Mouse (Mus musculus): ENCODE data around the gene Mthfsl.
A peak's percentile ranks its signal among the peaks of the same experiment; 100 is the strongest.
"Not testable (repeated sequence)": the region's sequence is repeated elsewhere in the genome, so short reads cannot be mapped to it uniquely, and the experiment has no call there.

Mthfsl gene

GRCm38 (mm10) chr9:88719989-88720537, at the start of gene Mthfsl:
Gene Mthfsl (minus strand): TSS chr9:88720296.
- not testable (repeated sequence) for DNase-seq (ENCODE audit: low read depth in 1 of 2, low spot score in 2 of 2)

DNA sequence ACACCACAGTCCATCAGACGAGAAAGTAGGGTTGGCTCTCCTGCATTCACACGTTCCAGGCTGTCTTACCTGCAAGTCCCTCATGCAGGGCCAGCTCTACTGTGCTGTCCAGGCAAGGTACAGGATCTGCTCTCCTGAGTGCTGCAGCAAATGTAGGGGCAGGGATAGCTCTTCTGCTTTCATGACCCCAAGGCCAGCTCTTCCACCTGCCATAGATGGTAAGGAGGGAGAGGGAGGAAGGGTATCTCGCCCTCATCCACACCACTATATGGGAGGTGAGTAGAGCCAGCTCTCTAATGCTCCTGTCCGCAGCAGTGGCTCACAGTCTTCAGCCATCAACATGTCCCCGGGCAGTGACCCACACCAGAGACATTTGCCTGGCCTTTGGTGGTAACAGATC, 49.4 kb upstream of the Mthfsl start:
- DNase-seq (ENCODE audit: low read depth in 1 of 2, low spot score in 2 of 2) = not testable (repeated sequence)

DNA sequence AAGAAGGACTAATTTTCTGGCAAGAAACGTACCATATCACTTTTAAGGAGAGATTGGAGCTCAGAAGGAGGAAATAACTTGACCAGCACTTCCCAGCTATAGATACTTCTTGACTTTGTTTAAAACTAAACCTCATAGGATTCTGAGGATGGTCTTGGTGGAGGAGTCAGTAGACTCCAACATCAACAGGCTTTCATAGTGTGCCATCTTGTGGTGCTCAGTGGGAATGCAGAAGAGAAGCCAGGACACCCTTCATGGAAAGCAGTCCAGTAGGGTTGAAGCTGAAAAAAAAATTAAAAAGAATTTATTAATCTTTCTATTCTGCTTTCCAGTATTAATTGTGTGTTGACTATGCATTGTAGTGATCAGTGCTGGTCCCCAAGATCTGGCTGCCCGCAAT, 26.6 kb upstream of the Mthfsl start:
- DNase-seq (ENCODE audit: low read depth in 1 of 2, low spot score in 2 of 2) = not testable (repeated sequence)

GRCm38 (mm10) chr9:88746046-88746445, 25.9 kb upstream of the Mthfsl start:
- not testable (repeated sequence) for DNase-seq (ENCODE audit: low read depth in 1 of 2, low spot score in 2 of 2)

DNA sequence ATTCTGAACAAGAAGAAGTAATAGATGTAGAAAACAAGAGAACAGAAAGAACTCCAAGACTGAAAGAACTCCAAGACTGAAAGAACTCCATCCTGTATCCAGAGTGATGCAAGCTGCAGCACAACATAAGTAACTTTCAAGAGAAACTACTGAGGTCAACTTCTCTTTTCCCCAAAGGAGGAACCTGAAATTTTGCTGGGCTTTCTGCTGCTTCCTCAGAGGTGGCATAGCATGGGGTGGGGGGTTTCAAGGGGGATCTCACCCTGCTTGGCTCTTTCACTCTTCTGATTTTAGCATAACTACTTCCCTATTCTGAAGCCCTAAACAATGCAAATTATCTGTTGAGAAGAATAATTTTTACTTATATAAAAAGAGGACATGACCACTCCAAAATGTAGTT, 15.2 kb upstream of the Mthfsl start:
- DNase-seq (ENCODE audit: low read depth in 1 of 2, low spot score in 2 of 2) = not testable (repeated sequence)

GRCm38 (mm10) chr9:88733182-88733581, 13.1 kb upstream of the Mthfsl start:
- not testable (repeated sequence) for DNase-seq (ENCODE audit: low read depth in 1 of 2, low spot score in 2 of 2)

- not testable (repeated sequence) for DNase-seq (ENCODE audit: low read depth in 1 of 2, low spot score in 2 of 2)
These were observed 12.2 kb upstream of the Mthfsl start for GRCm38 (mm10) chr9:88732334-88732733.

DNA sequence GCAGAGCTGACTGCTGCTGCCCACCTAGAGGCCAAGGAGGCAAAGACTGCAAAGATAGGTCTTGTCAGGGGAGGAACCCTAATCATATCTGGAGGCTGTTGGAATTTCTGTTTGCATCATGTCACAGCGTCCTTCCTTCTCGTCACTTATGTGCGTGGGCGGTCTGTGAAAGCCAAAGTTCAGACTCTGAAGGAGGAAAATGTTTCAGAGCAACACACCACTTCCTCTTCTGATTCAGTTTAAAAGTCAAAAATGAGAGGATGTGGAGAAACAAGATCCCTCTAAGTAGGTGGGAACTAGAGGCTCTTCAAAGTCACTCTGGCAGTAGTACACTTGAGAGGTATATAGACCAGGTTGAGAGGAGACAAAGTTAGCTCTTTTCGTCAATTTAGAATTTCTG, 11.6 kb upstream of the Mthfsl start, which contains the start of gene Bcl2a1d:
TSS of gene Bcl2a1d (minus strand) at position 187 of the 400 bp plus-strand sequence.
- peak in 1 of 2 experiments; percentile 48 for DNase-seq (ENCODE audit: low read depth in 1 of 2, low spot score in 2 of 2)

DNA sequence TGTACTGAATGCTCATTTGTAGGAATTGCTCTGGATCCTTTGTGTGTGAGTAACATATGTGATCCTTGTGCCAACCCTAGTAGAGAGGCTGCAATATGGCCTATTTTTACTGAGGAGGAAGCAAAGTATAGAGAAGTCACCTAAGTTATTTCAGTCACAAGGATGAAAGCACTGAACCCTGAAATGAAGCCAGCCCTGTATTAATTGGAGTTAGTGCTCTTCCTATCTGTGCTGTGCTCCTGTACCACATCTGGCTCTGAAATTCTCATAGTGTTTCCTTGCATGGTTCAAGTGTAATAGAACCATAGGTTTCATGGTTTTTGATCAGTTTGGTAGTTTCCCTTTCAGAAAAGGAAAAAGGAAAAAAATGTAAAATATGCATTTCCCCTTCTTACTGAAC, 8.2 kb upstream of the Mthfsl start:
- not testable (repeated sequence) for DNase-seq (ENCODE audit: low read depth in 1 of 2, low spot score in 2 of 2)

DNA sequence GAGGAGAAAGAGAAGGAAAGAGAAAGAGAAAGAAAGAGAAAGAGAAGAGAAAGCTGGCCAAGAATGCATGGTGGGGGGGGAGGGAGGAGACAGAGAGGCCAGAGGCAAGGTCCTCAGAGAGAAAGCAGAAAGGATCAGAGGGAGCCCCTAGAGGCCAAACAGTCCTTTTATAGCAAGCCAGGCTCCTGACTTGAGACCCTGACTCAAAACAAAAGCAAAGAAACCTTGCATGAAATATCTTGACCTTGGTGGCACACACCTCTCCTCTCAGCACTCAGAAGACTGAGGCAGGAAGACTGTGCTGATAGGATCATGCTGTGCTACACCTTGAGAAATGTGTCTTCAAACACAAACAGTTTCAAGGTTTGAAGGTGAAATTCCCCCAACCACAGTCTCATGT, 1.5 kb upstream of the Mthfsl start:
- not testable (repeated sequence) for DNase-seq (ENCODE audit: low read depth in 1 of 2, low spot score in 2 of 2)

GRCm38 (mm10) chr9:88719073-88719921, 799 bp downstream of the Mthfsl start:
- not testable (repeated sequence) for DNase-seq (ENCODE audit: low read depth in 1 of 2, low spot score in 2 of 2)

DNA sequence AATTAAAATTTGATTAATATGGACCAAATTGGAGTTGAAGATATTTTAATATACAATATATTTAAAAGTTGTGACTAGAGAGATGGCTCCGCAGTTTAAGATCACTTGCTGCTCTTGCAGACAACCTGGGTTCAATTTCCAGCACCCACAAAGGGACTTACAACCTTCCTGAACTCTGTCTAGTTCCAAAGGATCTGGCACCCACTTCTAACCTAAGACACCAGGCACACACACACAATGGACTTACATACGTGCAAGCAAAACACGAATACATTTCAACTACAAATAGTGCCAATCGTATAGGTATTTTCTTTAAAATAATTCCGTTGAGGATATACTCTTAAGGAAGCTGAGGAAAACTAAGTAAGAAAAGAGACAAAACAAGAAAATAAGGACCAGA, 1.5 kb downstream of the Mthfsl start:
- not testable (repeated sequence) for DNase-seq (ENCODE audit: low read depth in 1 of 2, low spot score in 2 of 2)

GRCm38 (mm10) chr9:88718140-88718539, 2.0 kb downstream of the Mthfsl start:
- DNase-seq (ENCODE audit: low read depth in 1 of 2, low spot score in 2 of 2) = not testable (repeated sequence)

DNA sequence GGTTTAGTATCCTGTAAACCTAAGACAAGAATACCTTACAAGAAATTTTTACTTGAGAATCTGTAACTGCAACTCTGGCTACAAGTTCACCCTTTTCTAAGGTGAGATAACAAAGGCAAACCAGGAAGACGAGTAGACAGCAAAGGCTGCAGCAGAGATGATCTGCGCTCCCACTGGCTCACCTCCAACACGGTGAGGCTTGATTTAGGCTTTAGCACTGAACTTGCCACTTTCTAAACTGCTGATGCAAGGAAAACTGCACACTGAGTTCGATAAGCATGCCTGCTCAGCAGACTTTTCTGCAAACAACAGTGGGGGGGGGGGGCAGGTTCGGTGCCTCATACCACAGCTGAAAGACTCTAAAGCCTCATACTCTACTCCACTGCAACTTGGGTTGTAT, 5.6 kb downstream of the Mthfsl start:
- DNase-seq (ENCODE audit: low read depth in 1 of 2, low spot score in 2 of 2) = not testable (repeated sequence)

GRCm38 (mm10) chr9:88712164-88712749, 7.8 kb downstream of the Mthfsl start:
- not testable (repeated sequence) for DNase-seq (ENCODE audit: low read depth in 1 of 2, low spot score in 2 of 2)

GRCm38 (mm10) chr9:88710910-88711438, 9.1 kb downstream of the Mthfsl start:
- not testable (repeated sequence) for DNase-seq (ENCODE audit: low read depth in 1 of 2, low spot score in 2 of 2)

DNA sequence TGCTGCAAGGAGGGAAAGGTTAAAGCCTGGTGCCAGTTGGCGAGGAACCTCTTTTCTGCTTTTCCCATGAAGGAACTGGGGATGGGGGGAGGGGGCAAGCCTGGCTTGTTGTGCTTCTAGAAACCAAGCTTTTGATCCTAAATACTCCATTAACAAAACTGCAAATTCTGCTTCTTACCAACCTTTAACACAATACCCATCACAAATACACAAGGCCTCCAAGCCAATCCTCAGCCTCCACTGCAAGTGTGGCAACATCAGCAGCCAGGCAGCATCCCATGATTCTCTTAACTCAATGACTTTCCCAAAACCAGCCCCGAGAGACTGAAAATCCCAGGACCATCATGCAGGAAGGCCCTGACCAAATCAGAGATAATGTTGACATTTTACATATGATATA, 9.7 kb downstream of the Mthfsl start:
- not testable (repeated sequence) for DNase-seq (ENCODE audit: low read depth in 1 of 2, low spot score in 2 of 2)

GRCm38 (mm10) chr9:88709794-88710193, 10.3 kb downstream of the Mthfsl start:
- not testable (repeated sequence) for DNase-seq (ENCODE audit: low read depth in 1 of 2, low spot score in 2 of 2)

- no peak for DNase-seq (ENCODE audit: low read depth in 1 of 2, low spot score in 2 of 2)
These were observed 10.8 kb downstream of the Mthfsl start for GRCm38 (mm10) chr9:88709304-88709703.

DNA sequence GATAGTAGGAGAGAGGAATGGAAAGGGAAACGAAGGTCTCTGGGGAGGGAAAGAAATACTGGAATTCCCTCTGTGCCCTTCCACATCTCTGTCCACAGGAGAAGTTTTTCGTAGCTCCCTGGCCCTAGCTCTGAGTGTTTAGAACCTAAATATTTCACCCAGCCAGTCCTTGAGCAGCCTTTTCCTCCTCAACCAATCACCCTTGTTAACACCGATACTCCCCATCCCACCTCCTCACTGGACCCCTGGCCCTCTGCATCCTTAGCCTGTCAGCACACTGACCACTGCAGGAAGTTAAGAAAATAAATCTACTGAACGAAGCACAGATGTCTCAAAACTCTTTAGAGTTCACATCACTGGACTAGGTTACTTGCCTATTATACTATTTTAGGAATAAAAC, 13.4 kb downstream of the Mthfsl start:
- DNase-seq (ENCODE audit: low read depth in 1 of 2, low spot score in 2 of 2) = no peak

DNA sequence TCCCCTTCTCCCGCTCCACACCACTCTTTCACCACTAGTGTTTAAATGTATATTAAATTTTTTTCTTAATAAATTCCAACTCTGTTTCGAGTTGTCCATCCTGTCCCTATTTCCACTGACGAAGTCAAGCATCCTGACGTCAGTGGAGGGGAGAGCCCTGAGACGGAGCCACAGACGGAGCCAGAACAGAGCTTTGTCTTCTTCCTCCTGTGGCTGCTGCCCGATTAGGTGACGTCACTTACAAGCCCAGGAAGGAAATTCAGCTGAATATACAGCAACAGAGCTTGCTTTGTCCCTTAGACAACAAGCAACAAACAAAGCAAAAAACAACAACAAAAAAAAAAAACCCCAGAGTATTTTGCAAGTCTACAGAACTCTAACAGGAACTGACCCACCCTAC, 14.9 kb downstream of the Mthfsl start:
- DNase-seq (ENCODE audit: low read depth in 1 of 2, low spot score in 2 of 2) = not testable (repeated sequence)

- DNase-seq (ENCODE audit: low read depth in 1 of 2, low spot score in 2 of 2) = not testable (repeated sequence)
These were observed 21.4 kb downstream of the Mthfsl start for GRCm38 (mm10) chr9:88698746-88699145.
